Mouse (Mus musculus) urinary bladder, postnatal 36 days (tissue): ENCODE data around the gene Tnf.
A peak's percentile ranks its signal among the peaks of the same experiment; 100 is the strongest.

Source experiments
- DNase-seq, 2 experiments: peaks; one replicate each; pipeline ENCODE4 v3.0.0; 2022; ENCODE audit warnings: low spot score in 2 of 2, mixed read lengths in 1 of 2

Gene Tnf

GRCm38 (mm10) chr17:35173329-35173728 is 28.5 kb downstream of the Tnf start:
- no peak for DNase-seq

DNA sequence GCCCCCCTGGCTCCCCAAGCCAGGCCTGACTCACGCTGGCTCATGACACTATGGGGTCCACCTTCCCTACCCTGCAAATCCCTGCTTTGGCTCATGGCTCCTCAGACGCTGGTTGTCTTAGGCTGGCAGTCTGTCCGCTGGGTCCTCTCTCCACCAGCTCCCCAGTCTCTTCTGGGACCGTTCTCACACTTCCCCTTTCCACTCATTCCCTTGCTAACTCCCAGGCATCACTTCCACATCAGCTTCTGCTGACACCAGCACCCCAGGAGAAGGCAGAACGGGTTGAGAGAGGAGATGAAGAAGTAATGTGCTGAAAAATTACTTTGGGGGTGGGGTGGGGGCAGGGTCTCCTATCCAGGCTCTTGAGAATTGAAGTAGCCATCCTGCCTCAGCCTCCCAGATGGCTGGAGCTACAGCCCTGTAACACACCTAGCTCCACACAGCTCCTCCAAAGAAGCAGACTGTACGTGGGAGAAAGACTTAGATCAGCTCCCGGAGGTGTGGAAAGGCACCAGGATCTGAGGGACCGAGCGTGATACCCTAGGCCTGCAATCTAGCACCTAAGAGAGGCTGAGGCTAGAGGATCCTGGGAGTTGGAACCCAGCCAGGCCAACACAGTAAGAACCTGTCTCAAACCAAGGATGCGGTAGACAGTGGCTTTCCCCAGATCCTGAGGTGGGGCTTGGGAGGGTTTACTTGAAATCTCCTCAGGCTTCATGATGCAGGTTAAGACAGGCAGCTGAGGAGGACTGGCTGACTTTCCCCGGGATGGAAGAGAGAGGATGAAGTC is 29.2 kb downstream of the Tnf start:
- no peak for DNase-seq

- no peak for DNase-seq
Observed at GRCm38 (mm10) chr17:35168541-35169207, 33.1 kb downstream of the Tnf start.

DNA sequence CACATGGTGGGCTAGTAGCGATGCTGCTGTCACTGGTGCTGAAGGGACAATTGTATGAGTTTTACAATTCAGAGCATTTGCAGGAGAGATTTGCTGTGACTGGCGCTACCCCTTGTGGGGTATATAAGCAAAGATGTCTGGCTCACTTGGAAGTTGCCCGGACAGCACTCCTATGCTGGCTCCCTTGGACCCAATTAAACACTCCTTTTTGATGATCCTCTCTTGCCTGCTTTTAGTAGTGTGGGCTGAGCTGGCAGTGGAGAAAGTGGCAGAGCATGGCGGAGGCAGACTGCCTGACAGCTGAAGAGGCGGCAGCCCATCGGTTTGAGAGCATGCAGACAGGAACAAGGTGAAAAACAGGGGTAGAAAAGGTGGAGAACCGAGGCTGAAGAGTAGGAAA is 34.0 kb downstream of the Tnf start:
- DNase-seq: no peak

- peak in 1 of 2 experiments; percentile 56 for DNase-seq
Observed at GRCm38 (mm10) chr17:35166352-35167035, 35.3 kb downstream of the Tnf start.

DNA sequence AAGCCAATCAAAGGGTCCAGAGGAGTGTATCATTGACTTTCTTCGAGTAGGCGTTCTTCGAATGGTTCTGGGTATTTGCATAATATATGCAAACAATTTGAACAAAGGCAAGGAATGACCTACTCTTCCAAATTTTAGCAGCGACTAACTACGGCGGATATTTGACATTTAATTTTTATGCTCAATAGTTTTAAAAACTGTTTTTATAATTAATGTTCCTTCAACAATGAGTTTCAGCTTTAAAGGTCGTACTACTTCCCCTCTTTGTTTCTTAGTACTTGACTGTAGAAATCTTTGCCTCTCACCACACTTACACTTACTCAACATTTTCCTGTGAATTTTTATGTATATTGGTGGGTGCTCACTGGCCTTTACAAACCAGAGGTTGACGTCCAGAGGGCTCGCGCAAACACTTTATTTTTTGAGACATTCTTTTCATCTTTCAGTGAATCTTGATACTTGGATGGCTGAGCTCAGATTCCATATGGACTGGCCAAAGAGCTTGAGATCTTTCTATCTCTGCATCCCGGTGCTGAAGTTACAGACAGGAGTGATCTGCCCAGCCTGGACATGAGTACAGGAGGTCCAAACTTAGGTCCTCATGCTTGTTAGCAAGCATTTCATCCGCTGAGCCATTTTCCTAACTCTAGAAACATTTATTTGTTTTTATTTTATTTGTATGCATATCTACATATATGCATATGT is 36.2 kb downstream of the Tnf start:
- DNase-seq: no peak

DNA sequence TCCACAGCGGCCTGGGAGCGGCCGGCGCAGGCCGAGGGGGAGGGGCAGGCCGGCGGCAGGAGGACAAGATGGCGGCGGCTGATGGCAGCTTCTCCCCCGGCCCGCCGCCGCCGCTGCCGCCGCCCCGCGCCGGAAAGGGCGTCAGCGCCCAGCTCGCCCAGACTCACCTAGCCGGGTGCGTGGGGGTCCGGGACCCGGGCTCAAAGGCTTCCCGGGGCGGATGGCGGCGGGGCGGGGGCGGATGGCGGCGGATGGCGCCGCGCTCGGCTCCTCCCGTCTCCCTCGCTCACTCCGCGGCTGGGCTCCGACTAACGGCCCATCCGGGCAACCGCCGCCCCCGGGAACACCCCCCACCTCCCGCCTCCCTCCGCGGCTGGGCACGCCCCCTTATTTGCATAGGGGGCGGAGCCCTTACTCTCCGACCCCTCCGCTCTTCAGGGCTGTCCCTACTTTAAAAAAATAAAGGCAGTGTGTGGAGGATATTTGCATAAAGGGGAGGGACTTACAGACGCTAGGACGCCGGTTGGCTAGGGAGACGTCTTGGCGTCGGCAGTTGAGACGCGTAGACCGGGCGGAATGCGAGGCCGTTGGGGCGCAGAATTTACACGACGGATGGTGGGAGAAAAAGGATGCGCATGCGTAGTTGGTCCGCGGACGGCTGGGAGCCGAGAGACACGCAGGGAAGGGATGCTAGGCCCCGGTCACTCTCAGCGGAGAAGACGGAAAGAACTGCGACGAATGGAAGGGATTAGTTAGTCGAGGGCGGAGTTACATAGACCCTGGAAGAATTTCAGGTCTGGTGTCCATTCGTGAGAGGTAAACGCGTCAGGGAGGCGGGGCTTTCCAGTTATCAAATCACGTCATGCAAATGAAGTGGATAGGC is 37.0 kb downstream of the Tnf start, which contains the start of gene Prrc2a:
TSS of gene Prrc2a (minus strand) at position 330 of the 883 bp plus-strand sequence.
- peak; percentile 95 to 98 for DNase-seq

GRCm38 (mm10) chr17:35164218-35164567 is 37.6 kb downstream of the Tnf start:
- peak in 1 of 2 experiments; percentile 30 for DNase-seq

GRCm38 (mm10) chr17:35163326-35164081 is 38.3 kb downstream of the Tnf start:
- DNase-seq: no peak

- DNase-seq: peak in 1 of 2 experiments; percentile 33
Observed at GRCm38 (mm10) chr17:35162730-35163129, 39.1 kb downstream of the Tnf start.

GRCm38 (mm10) chr17:35162121-35162520 is 39.7 kb downstream of the Tnf start:
- DNase-seq: no peak

GRCm38 (mm10) chr17:35161421-35161820 is 40.4 kb downstream of the Tnf start:
- DNase-seq: no peak

GRCm38 (mm10) chr17:35159638-35160037 is 42.2 kb downstream of the Tnf start:
- DNase-seq: no peak

DNA sequence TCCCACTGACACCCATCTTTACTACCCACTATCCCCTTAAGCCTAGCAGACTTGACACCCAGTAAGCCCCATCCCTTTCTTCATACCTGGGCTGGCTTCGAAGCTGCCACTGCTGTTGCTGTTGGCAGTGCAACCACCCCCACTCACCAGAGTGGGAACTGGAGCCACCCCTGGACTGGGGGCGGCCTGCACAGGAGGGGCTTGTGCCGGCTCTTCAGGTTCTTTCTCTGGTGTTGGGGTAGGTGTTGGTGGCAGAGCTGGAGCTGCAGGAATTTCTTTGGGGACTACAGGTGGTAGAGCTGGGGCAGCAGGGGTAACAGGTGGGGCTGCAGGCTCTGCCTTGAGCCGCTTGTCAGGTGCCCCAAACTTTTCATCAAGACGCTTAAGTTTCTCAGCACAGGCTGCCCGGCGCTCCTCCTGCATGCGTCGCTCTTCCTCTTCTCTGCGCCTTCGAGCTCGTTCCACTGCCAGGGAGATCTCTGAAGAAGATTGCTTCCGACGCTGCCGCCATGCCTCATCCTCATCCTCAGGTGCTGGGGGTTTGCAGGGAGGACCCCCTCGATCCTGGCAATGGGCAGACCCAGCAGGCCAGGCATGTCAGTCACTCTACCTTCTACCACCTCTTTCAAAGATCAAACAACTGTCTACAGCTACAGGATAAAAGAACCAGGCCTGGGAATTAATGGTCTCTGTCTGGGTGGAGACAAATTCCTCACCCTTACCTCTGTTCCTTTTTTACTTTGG is 42.8 kb downstream of the Tnf start:
- DNase-seq: no peak

- no peak for DNase-seq
Observed at GRCm38 (mm10) chr17:35157661-35158175, 44.1 kb downstream of the Tnf start.

GRCm38 (mm10) chr17:35157254-35157653 is 44.6 kb downstream of the Tnf start:
- no peak for DNase-seq

DNA sequence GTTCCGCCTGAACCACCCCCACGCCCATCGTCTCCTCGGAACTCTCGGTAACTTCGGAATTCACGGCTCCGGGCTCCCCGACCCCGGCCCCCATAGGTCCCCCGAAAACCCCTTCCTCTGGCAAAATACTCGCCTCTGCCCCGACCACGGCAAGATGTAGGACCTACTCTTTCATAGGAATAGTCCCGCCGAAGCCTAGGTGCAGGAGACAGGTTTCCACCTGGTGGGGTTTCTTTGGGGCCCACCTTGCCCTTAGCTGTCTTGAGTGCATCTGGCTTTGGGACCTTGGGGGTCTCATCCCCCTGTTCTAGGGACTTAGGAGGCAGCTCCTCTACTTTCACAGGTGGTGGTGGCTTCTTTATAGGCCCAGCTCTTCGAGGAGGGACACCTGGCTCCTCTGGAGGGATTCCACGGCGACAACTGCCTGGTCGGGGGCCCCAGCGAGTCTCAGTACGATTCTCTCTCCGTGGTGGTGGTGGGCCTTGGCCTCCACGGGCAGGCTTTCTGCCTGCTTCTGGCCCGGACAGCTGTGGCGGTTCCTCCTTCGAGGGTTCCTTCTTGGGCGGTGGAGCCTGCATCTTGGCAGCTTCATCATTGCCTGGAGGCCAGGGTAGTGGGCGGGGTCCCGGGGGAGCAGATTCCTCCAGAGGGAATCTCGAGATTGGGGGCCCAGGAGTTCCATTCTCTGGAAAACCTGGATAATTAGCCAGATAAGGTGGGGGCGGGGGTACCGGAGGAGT is 45.2 kb downstream of the Tnf start:
- DNase-seq: no peak

DNA sequence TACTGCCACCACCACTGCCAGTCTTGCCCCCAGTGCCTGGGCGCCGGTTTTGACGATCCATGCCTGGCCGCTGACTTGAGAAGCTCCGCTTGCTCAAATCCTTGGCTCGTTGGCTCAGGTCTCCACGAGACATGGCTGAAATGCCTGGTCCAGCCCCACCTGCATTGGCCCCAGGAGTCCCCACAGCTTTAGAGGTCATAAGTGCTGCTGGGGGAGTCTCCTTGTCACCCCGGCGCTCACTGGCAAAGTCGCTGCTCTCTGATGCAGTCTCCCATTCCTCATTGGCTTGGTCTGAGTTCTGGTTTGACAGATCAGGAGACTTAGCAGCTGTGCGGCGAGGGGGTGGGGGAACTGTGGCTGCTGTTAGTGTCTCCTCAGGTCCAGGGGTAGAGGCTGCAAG is 46.4 kb downstream of the Tnf start:
- no peak for DNase-seq

GRCm38 (mm10) chr17:35154616-35155015 is 47.2 kb downstream of the Tnf start:
- no peak for DNase-seq
